Mouse (Mus musculus): Measurements from ENCODE around the gene Gbx2.

DNA sequence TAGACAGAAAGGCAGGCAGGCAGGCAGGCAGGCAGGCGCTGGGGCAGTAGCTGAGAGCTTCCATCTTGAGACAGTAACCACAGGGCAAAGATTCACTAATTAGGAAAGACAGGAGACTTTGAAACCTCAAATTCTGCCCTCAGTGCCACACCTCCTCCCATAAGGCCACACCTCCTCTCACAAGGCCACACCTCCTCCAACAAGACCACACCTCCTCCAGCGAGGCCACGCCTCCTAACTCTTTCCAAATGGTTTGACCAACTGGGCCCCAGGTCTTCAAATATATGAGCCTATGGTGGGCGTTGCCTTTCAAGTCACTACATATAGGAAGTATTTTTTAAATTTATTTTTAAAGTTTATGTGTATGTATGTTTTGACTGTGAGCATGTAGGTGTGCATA lies 29.6 kb downstream of the Gbx2 start:
- no peak for TF ChIP-seq CTCF (IDR thresholded peaks at IDR 0.05; ENCODE audit: insufficient read depth, low read depth, low read length)
- no peak for TF ChIP-seq POLR2A (IDR thresholded peaks at IDR 0.05; ENCODE audit: insufficient read depth, low read depth, low read length)
